Mouse (Mus musculus): ENCODE results near the gene Duox1. TPM values are rescaled to one million over a fixed set of nuclear protein-coding genes. Genes with fewer than 3 reads are reported as not detected.

The Duox1 gene
- total RNA-seq (2021): under 1 TPM in 1 of 2 experiments, not detected in 1; 0.07 TPM

DNA sequence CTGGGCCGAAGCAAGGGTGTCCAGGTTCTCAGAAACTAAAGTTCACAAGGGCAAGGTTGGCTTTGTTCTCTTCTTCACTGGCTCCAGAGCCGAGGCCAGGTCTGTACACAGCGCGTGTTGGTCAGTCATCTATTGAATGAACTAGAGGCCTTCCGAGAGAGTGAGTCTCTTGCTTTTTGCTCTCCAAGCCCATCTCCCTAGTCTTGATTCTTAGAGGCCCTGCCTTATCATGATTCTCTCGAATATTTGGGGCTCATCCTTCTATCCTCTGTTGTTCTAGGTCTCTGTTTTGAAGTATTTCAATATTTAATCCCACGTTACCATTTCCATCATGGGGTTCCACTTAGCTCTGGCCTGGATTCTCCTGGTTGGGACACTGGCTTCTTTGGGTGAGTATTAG is at the start of gene Duox1:
Duox1 (plus strand) TSS at position 301 of the 400 bp plus-strand sequence.
- no peak for DNase-seq (ENCODE audit: low spot score in 2 of 2)
- intact Hi-C loops (cut with DNase I): no loop called here

DNA sequence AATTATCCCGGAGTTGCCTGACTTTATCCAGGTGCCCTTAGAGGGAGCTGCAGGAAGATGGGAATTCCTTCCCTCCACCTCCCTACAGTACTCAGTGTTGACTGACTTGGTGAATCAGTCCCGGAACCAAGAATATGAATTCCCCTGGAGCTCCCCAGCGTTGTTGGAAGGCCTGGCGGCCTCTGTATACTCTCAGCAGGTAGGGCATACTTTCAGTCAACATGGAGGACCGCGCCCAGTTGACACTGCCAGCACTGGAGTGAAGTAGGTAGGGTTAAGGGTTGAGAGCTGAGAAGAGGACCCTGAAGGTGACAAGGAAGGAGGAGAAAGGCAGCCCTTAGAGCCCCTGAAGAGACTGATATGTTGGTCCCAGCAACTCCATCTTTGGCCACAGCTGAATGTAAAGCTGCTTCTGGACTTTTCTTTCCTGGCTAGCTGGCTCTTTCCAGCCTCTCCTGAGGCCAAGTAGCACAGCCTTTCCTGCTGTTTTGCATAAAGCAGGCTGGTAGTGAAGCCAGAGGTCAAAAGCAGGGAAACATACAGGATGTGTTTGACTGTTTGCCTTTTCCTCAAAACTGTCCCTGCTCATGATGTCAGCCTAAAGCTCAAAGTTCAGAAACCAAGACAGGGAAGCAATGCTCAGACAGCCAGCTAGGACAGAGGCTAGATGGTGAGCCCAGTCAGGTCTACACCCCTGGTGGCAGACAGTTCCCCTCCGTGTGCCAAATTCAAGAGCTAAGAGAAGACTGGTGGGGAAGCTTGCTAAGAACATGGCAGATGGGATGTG is 48.9 kb upstream of the Duox1 start:
- intact Hi-C loops (cut with DNase I): no loop called here
- DNase-seq (ENCODE audit: low spot score in 2 of 2): no peak

- intact Hi-C loops (cut with DNase I): no loop called here
- DNase-seq (ENCODE audit: low spot score in 2 of 2): no peak
Observed at GRCm38 (mm10) chr2:122278769-122279168, 36.7 kb upstream of the Duox1 start.

GRCm38 (mm10) chr2:122284091-122284490 is 31.4 kb upstream of the Duox1 start:
- intact Hi-C loops (cut with DNase I): no loop called here
- no peak for DNase-seq (ENCODE audit: low spot score in 2 of 2)

DNA sequence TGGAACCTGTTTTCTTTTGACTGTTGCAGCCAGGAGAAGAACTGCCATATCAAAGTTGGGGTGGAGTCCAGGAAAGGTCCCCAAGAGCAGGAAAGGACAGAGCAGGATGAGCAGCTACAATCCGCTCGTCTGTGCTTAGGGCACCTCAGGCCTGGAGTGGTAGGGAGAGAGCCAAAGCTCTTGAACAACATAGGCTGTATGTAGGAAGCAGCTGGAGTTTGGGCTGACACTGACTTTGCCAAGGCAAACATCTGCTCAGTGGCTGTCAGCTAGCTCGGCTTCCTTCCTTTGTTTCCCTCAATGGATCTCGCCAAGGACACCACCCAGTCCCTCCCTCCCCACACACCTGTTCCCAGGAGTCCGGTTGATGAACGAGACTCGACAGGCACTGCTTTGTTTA is 29.3 kb upstream of the Duox1 start:
- DNase-seq (ENCODE audit: low spot score in 2 of 2): no peak
- intact Hi-C loops (cut with DNase I): no loop called here

GRCm38 (mm10) chr2:122294916-122295315 is 20.6 kb upstream of the Duox1 start:
- DNase-seq (ENCODE audit: low spot score in 2 of 2): no peak
- intact Hi-C loops (cut with DNase I): no loop called here

- DNase-seq (ENCODE audit: low spot score in 2 of 2): no peak
- intact Hi-C loops (cut with DNase I): no loop called here
Observed at GRCm38 (mm10) chr2:122297271-122298095, 18.0 kb upstream of the Duox1 start.

- intact Hi-C loops (cut with DNase I): no loop called here
- no peak for DNase-seq (ENCODE audit: low spot score in 2 of 2)
Observed at GRCm38 (mm10) chr2:122298096-122298499, 17.4 kb upstream of the Duox1 start, which contains the start of gene Duox2. Gene Duox2, minus strand, starts transcription at chr2:122298449.

- no peak for DNase-seq (ENCODE audit: low spot score in 2 of 2)
- intact Hi-C loops (cut with DNase I): no loop called here
Observed at GRCm38 (mm10) chr2:122298596-122299490, 16.6 kb upstream of the Duox1 start, which contains the start of gene Duoxa2. Gene Duoxa2, plus strand, starts transcription at chr2:122298900.

DNA sequence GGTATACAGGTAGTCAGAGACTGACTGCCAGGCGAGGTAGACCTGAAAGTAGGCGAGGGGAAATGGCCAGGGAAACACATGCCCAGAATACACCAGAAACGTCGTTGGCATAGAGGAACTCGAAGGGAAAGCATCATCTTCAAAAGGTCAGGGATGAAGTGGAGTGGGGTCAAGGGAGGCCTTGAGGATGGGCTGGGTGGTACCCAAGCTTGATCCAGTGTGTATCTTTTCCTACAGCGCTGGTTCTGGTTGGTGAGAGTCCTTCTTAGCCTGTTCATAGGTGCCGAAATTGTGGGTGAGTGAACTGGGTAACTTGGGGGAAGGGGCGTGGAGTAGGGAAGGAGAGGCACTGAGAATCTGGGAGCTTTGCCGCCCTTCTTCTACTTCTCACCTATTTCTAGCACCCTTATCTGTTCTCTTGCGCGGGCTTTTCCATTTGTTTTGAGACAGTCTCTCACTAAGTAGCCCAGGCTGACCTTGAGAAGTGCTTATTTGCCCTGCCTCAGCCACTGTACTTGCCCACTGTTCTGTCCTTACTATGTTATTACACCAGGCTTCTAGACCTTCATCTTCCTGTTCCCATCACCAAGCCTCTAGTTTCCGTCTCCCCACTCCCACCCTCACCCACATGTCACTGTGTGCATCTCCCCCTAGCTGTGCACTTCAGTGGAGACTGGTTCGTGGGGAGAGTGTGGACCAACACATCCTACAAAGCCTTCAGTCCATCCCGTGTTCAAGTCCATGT is 15.4 kb upstream of the Duox1 start:
- no peak for DNase-seq (ENCODE audit: low spot score in 2 of 2)
- intact Hi-C loops (cut with DNase I): loop anchor here (5.0 kb wide), 1 partner anchor 77 kb away; no protein-coding TSS in a partner anchor

- intact Hi-C loops (cut with DNase I): loop anchor here (5.0 kb wide), 1 partner anchor 77 kb away; no protein-coding TSS in a partner anchor
- DNase-seq (ENCODE audit: low spot score in 2 of 2): no peak
Observed at GRCm38 (mm10) chr2:122300656-122301020, 14.8 kb upstream of the Duox1 start.

GRCm38 (mm10) chr2:122301081-122301920 is 14.2 kb upstream of the Duox1 start:
- intact Hi-C loops (cut with DNase I): loop anchor here (5.0 kb wide), 1 partner anchor 76 kb away; no protein-coding TSS in a partner anchor
- DNase-seq (ENCODE audit: low spot score in 2 of 2): peak; percentile 22 to 23

DNA sequence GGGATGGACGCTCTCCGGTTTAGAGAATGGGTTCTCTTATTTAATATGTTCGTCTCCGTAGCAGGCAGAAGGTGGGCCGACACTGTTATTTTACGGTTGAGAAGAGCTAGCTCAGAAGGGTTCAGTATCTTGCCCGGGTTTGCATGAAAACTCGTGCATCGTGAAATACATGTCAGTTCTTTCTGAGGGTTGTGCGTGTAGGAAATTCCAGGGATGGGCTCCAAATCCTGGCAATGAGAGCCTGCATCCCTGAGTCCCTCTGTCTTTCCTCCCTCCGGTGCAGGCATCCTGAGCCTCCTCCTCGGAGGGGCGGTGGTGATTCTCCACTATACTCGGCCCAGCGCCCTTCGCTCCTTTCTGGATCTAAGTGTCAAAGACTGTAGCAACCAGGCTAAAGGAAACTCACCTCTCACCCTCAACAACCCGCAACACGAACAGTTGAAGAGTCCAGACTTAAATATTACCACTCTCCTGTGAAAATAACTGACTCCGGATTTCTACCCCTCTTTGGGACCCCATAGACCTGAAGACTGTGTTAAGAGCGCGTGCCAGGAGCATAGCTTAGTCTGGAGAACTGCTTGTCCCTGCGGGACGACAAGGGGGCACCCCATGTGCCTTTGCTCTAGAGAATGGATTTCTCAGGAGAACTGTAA is 13.4 kb upstream of the Duox1 start:
- intact Hi-C loops (cut with DNase I): loop anchor here (1.0 to 5.0 kb wide), 2 partner anchors 75 to 108 kb away; no protein-coding TSS in a partner anchor
- DNase-seq (ENCODE audit: low spot score in 2 of 2): no peak

GRCm38 (mm10) chr2:122302574-122303241 is 12.8 kb upstream of the Duox1 start:
- peak; percentile 52 to 73 for DNase-seq (ENCODE audit: low spot score in 2 of 2)
- intact Hi-C loops (cut with DNase I): loop anchor here (1.0 to 5.0 kb wide), 2 partner anchors 75 to 108 kb away; no protein-coding TSS in a partner anchor

DNA sequence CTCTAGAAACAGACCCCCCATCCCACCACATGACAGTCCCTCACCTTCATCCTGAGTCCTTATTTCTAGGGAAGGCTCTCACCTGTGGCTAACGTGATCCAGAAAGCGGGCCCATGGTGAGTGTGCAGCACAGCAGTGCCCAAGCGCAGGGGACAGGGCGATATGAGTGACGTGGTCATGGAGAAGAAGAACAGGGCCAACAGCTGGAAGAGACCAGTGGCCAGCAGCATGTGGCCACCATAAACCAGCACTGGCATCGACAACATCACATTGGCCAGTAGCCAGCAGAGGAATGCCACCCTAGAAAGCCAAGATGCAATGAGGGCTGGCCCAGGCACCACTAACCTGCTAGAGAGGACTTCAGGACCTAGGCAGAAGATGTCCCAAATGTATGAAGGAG is 10.9 kb upstream of the Duox1 start:
- DNase-seq (ENCODE audit: low spot score in 2 of 2): no peak
- intact Hi-C loops (cut with DNase I): loop anchor here (5.0 kb wide), 1 partner anchor 73 kb away; no protein-coding TSS in a partner anchor

- no peak for DNase-seq (ENCODE audit: low spot score in 2 of 2)
- intact Hi-C loops (cut with DNase I): no loop called here
Observed at GRCm38 (mm10) chr2:122305097-122305892, 10.2 kb upstream of the Duox1 start.

Data from left cerebral cortex, postnatal 25 days (tissue).